Mouse (Mus musculus): Measurements from ENCODE around the gene Pdlim3.

GRCm38 (mm10) chr8:45857734-45858133 lies 27.5 kb upstream of the Pdlim3 start:
- TF ChIP-seq CTCF (IDR thresholded peaks at IDR 0.05) (no peak), POLR2A (IDR thresholded peaks at IDR 0.05; ENCODE audit: insufficient read depth, low read depth, low read length) (no peak), EP300 (IDR thresholded peaks at IDR 0.05; ENCODE audit: insufficient read depth, low read depth, low read length) (no peak)
